15 mouse cellular contexts compared by ENCODE assay signal in genomic region chr12:80878653-80879052, GRCm38 (mm10).
DNase-seq lines count a peak whose midpoint lies in the region; ATAC-seq and TF ChIP-seq lines count a peak whose summit lies in the region.
"Had no signal": no experiment of that assay in that cellular context is flagged by ENCODE, and none has a peak within 500 bp of the region (broad histone marks: within the 10 kb centered on the region; RNA-seq: fewer than 3 reads in every experiment).

No protein-coding gene starts in this region.

- no peak for TF ChIP-seq EP300 in heart, postnatal 0 days (IDR thresholded peaks at IDR 0.05; ENCODE audit: low read depth)
- TF ChIP-seq EP300 in ES-Bruce4 (IDR thresholded peaks at IDR 0.05; ENCODE audit: insufficient read depth, low read depth, low read length) = no peak

- WGBS in heart, postnatal 0 days = 78% methylated on average over 3 of the region's 3 CpGs
- WGBS in kidney, postnatal 0 days = 64% methylated on average over 3 of the region's 3 CpGs

- no peak overlapping the region for H3K9ac ChIP-seq in heart, postnatal 0 days (replicated peaks; ENCODE audit: low read depth, low read length)
- no peak overlapping the region for H3K9ac ChIP-seq in ES-Bruce4 (ENCODE audit: low read depth, poor library complexity, severe bottlenecking)
- H3K9ac ChIP-seq in kidney, postnatal 0 days (ENCODE audit: low read depth, low read length) = no peak overlapping the region

- peaks cover 57% of the 10 kb centered on the region for H3K36me3 ChIP-seq in heart, postnatal 0 days (replicated peaks; ENCODE audit: control insufficient read depth, insufficient read depth, low read length)
- peaks cover 40% of the 10 kb centered on the region for H3K36me3 ChIP-seq in ES-Bruce4 (ENCODE audit: control insufficient read depth, insufficient read depth, low read length, poor library complexity, severe bottlenecking)
- peaks cover 17% of the 10 kb centered on the region; the same call in 1 of the 2 replicates for H3K36me3 ChIP-seq in kidney, postnatal 0 days (ENCODE audit: insufficient read depth, low read length)

- peaks cover 21% of the 10 kb centered on the region for H3K4me1 ChIP-seq in heart, postnatal 0 days (ENCODE audit: control insufficient read depth, insufficient read depth)
- H3K4me1 ChIP-seq in ES-Bruce4 (ENCODE audit: control insufficient read depth, insufficient read depth, low read length) = no peaks in the 10 kb centered on the region
- H3K4me1 ChIP-seq in kidney, postnatal 0 days (replicated peaks; ENCODE audit: insufficient read depth, low read length) = no peaks in the 10 kb centered on the region

- no peak overlapping the region for H3K4me3 ChIP-seq in heart, postnatal 0 days (ENCODE audit: low read depth, low read length)
- no peak overlapping the region for H3K4me3 ChIP-seq in ES-Bruce4 (ENCODE audit: low read depth, low read length)
- H3K4me3 ChIP-seq in kidney, postnatal 0 days (replicated peaks; ENCODE audit: low read depth, low read length) = no peak overlapping the region

- TF ChIP-seq CTCF in heart, postnatal 0 days (IDR thresholded peaks at IDR 0.05; ENCODE audit: low read depth) = no peak
- no peak for TF ChIP-seq CTCF in ES-Bruce4 (IDR thresholded peaks at IDR 0.05; ENCODE audit: low read depth, low read length)
- TF ChIP-seq CTCF in kidney, postnatal 0 days (IDR thresholded peaks at IDR 0.05; ENCODE audit: low read depth) = peak; percentile 28; the same call in 1 of the 2 replicates

- H3K27me3 ChIP-seq in heart, postnatal 0 days (ENCODE audit: control insufficient read depth, insufficient read depth, low read length) = no peaks in the 10 kb centered on the region
- H3K27me3 ChIP-seq in ES-Bruce4 (ENCODE audit: control insufficient read depth, insufficient read depth, low read length, poor library complexity, severe bottlenecking) = no peaks in the 10 kb centered on the region
- H3K27me3 ChIP-seq in kidney, postnatal 0 days (ENCODE audit: insufficient read depth, low read length) = no peaks in the 10 kb centered on the region
- H3K27me3 ChIP-seq: CH12.LX had no signal

- peak overlapping the region; percentile 5; the same call in 1 of the 2 replicates for H3K27ac ChIP-seq in heart, postnatal 0 days (ENCODE audit: low read depth)
- peak overlapping the region; percentile 53 for H3K27ac ChIP-seq in ES-Bruce4 (ENCODE audit: insufficient read depth, low read length)
- H3K27ac ChIP-seq in kidney, postnatal 0 days = no peak overlapping the region

- intact Hi-C loops in heart, postnatal 10 days (cut with DNase I) = no loop called here

- peak; percentile 47; the same call in 1 of the 2 replicates for ATAC-seq in heart, postnatal 0 days (ENCODE audit: insufficient read depth, low read depth)
- peak; percentile 74 for ATAC-seq in kidney, postnatal 0 days (replicated peaks; ENCODE audit: low FRiP score, low read depth)
- ATAC-seq in inflammation-experienced regulatory T-cells, adult 6 months = no peak
- ATAC-seq: activated CD4-positive, CD25-positive, alpha-beta regulatory T cell, adult 4 months; hindbrain, embryonic 16.5 days had no signal

- no peak overlapping the region for H3K4me2 ChIP-seq in heart, postnatal 0 days (ENCODE audit: low read depth, low read length)
- no peak overlapping the region for H3K4me2 ChIP-seq in kidney, postnatal 0 days (ENCODE audit: low read length)
- H3K4me2 ChIP-seq: liver, embryonic 11.5 days had no signal

- DNase-seq in cerebellum, adult 9-11 months = peak; percentile 48
- DNase-seq in cerebellum, adult 11 months = no peak
- DNase-seq in heart, postnatal 0 days (ENCODE audit: low spot score) = no peak
- DNase-seq in heart, postnatal 10 days = no peak
- DNase-seq in kidney, postnatal 0 days (ENCODE audit: low spot score) = peak; percentile 18
- DNase-seq in right cerebral cortex, postnatal 4 days = no peak
- DNase-seq: adrenal gland, postnatal 25 days; gastrocnemius, postnatal 25 days; layer of hippocampus, adult 9-11 months had no signal

- no peaks in the 10 kb centered on the region for H3K9me3 ChIP-seq in heart, postnatal 0 days (replicated peaks; ENCODE audit: control insufficient read depth, low read length)
- H3K9me3 ChIP-seq in ES-Bruce4 (replicated peaks; ENCODE audit: control insufficient read depth, insufficient read depth, low read length, poor library complexity, severe bottlenecking) = no peaks in the 10 kb centered on the region
- no peaks in the 10 kb centered on the region for H3K9me3 ChIP-seq in kidney, postnatal 0 days (replicated peaks; ENCODE audit: low read length)

- no peak for TF ChIP-seq POLR2A in ES-Bruce4 (IDR thresholded peaks at IDR 0.05; ENCODE audit: insufficient read depth, low read length)

Comparison
In these comparisons a context has a peak if more than half of its experiments do, and no peak if none do; other contexts are left out.
1. DNase-seq: peak in cerebellum, adult 9-11 months (single experiment) and kidney, postnatal 0 days (single experiment); none in cerebellum, adult 11 months (single experiment), heart, postnatal 0 days (single experiment), heart, postnatal 10 days (0 of 2) and right cerebral cortex, postnatal 4 days (single experiment).